Mouse (Mus musculus) layer of hippocampus, adult 11-12 months (tissue): ENCODE measurements at regions not wholly inside any gene's neighbourhood (a gene's known extent, or its start where the extent isn't known, plus 50 kb on each side); places are given as distances from the start of the nearest gene placed in this dataset.

ENCODE experiments used
- DNase-seq: peaks from one replicate; pipeline ENCODE4 v3.0.0; 2022; ENCODE audit warnings: low spot score

- no peak for DNase-seq
Measured at GRCm38 (mm10) chr12:54450369-54450768, 206.0 kb downstream of the Sptssa start.

- no peak for DNase-seq
Measured at GRCm38 (mm10) chr12:54448221-54448620, 208.2 kb downstream of the Sptssa start.

- no peak for DNase-seq
Measured at GRCm38 (mm10) chr12:54447354-54447753, 209.0 kb downstream of the Sptssa start.

GRCm38 (mm10) chr12:54446356-54446755, 210.0 kb downstream of the Sptssa start:
- no peak for DNase-seq

- no peak for DNase-seq
Measured at GRCm38 (mm10) chr12:54444416-54444815, 212.0 kb downstream of the Sptssa start.

GRCm38 (mm10) chr12:54443285-54443684, 213.1 kb downstream of the Sptssa start:
- no peak for DNase-seq

- DNase-seq = no peak
Measured at GRCm38 (mm10) chr12:54442408-54442807, 214.0 kb downstream of the Sptssa start.

- DNase-seq = no peak
Measured at GRCm38 (mm10) chr12:54440851-54441593, 215.4 kb downstream of the Sptssa start.

- DNase-seq = no peak
Measured at GRCm38 (mm10) chr12:54438793-54439192, 217.6 kb downstream of the Sptssa start.

GRCm38 (mm10) chr12:54425236-54425635, 221.6 kb upstream of the Egln3 start:
- no peak for DNase-seq

GRCm38 (mm10) chr12:54414829-54415228, 211.2 kb upstream of the Egln3 start:
- DNase-seq = no peak

- DNase-seq = no peak
Measured at GRCm38 (mm10) chr12:54414201-54414600, 210.5 kb upstream of the Egln3 start.

- no peak for DNase-seq
Measured at GRCm38 (mm10) chr12:54410038-54410605, 206.5 kb upstream of the Egln3 start.

GRCm38 (mm10) chr12:54408906-54409305, 205.2 kb upstream of the Egln3 start:
- no peak for DNase-seq

GRCm38 (mm10) chr12:54407301-54407896, 203.7 kb upstream of the Egln3 start:
- DNase-seq = no peak

- peak; percentile 73 for DNase-seq
Measured at GRCm38 (mm10) chr12:54405066-54405465, 201.4 kb upstream of the Egln3 start.

- DNase-seq = no peak
Measured at GRCm38 (mm10) chr12:54402591-54402990, 198.9 kb upstream of the Egln3 start.

GRCm38 (mm10) chr12:54401665-54402064, 198.0 kb upstream of the Egln3 start:
- no peak for DNase-seq

- DNase-seq = no peak
Measured at GRCm38 (mm10) chr12:54400084-54400483, 196.4 kb upstream of the Egln3 start.

GRCm38 (mm10) chr12:54398080-54398479, 194.4 kb upstream of the Egln3 start:
- peak; percentile 24 for DNase-seq

GRCm38 (mm10) chr12:54396952-54397351, 193.3 kb upstream of the Egln3 start:
- no peak for DNase-seq

- DNase-seq = no peak
Measured at GRCm38 (mm10) chr12:54396341-54396740, 192.7 kb upstream of the Egln3 start.

- DNase-seq = no peak
Measured at GRCm38 (mm10) chr12:54385401-54385800, 181.7 kb upstream of the Egln3 start.
